Mouse (Mus musculus): Measurements from ENCODE around the gene Gm10392. TPM values are rescaled to one million over a fixed set of nuclear protein-coding genes. Genes with fewer than 3 reads are reported as not detected.

Gm10392 gene
- total and polyA plus RNA-seq, 3 experiments = 0.10 to 0.27 TPM; not detected in 1

GRCm38 (mm10) chr11:77506941-77507340, 12.1 kb downstream of the Gm10392 start:
- no peaks in the 10 kb centered on the region for H3K79me2 ChIP-seq (ENCODE audit: control insufficient read depth, insufficient read depth, low read length, poor library complexity)
- H3K36me3 ChIP-seq (ENCODE audit: control insufficient read depth in 1 of 2, insufficient read depth in 2 of 2, low read length in 2 of 2) = peaks cover 0 to 1% of the 10 kb centered on the region in 2 experiments; a peak in 1 of 4 replicates
- H3K27me3 ChIP-seq (ENCODE audit: control insufficient read depth in 1 of 2, insufficient read depth in 2 of 2, low read length in 2 of 2) = no peaks in the 10 kb centered on the region
- H3K4me3 ChIP-seq (ENCODE audit: control insufficient read depth in 1 of 2, insufficient read depth in 1 of 2, low read depth in 2 of 2, low read length in 2 of 2) = no peak overlapping the region
- no peak for DNase-seq (ENCODE audit: low read depth, low spot score)
- no peaks in the 10 kb centered on the region for H3K9me3 ChIP-seq (replicated peaks; ENCODE audit: insufficient read depth, low read length)
- no peak overlapping the region for H3K9ac ChIP-seq (ENCODE audit: control insufficient read depth, low read depth, low read length, poor library complexity, severe bottlenecking)
- H3K27ac ChIP-seq (ENCODE audit: control insufficient read depth, low read depth, low read length) = no peak overlapping the region
- no peak for TF ChIP-seq SMC3 (IDR thresholded peaks at IDR 0.05; ENCODE audit: low read depth, low read length)
- no peak for TF ChIP-seq EP300 (IDR thresholded peaks at IDR 0.05; ENCODE audit: low read depth in 1 of 2, low read length in 2 of 2)
- TF ChIP-seq HCFC1 (IDR thresholded peaks at IDR 0.05; ENCODE audit: low read depth, low read length) = no peak
- TF ChIP-seq NELFE (IDR thresholded peaks at IDR 0.05; ENCODE audit: low read depth, low read length) = no peak
- no peak for TF ChIP-seq BHLHE40 (IDR thresholded peaks at IDR 0.05; ENCODE audit: borderline replicate concordance, low read depth, low read length)
- TF ChIP-seq MAZ (IDR thresholded peaks at IDR 0.05; ENCODE audit: low read depth, low read length) = no peak
- peaks cover 0 to 4% of the 10 kb centered on the region in 2 experiments; a peak in 1 of 4 replicates for H3K4me1 ChIP-seq (ENCODE audit: control insufficient read depth in 1 of 2, insufficient read depth in 2 of 2, low read length in 2 of 2)

- H3K27ac ChIP-seq (ENCODE audit: control insufficient read depth, low read depth, low read length) = no peak overlapping the region
- H3K36me3 ChIP-seq (ENCODE audit: control insufficient read depth in 1 of 2, insufficient read depth in 2 of 2, low read length in 2 of 2) = peaks cover 0 to 1% of the 10 kb centered on the region in 2 experiments; a peak in 1 of 4 replicates
- H3K4me3 ChIP-seq (ENCODE audit: control insufficient read depth in 1 of 2, insufficient read depth in 1 of 2, low read depth in 2 of 2, low read length in 2 of 2) = no peak overlapping the region
- H3K4me1 ChIP-seq (ENCODE audit: control insufficient read depth in 1 of 2, insufficient read depth in 2 of 2, low read length in 2 of 2) = peaks cover 0 to 4% of the 10 kb centered on the region in 2 experiments; a peak in 1 of 4 replicates
- no peak for DNase-seq (ENCODE audit: low read depth, low spot score)
- H3K9ac ChIP-seq (ENCODE audit: control insufficient read depth, low read depth, low read length, poor library complexity, severe bottlenecking) = no peak overlapping the region
- TF ChIP-seq ETS1 (IDR thresholded peaks at IDR 0.05; ENCODE audit: low read depth, low read length) (no peak), MAFK (IDR thresholded peaks at IDR 0.05; ENCODE audit: borderline replicate concordance, low read depth, low read length) (0 out of 2 replicates have a peak, but pooled peaks have one; percentile 63)
- H3K9me3 ChIP-seq (replicated peaks; ENCODE audit: insufficient read depth, low read length) = no peaks in the 10 kb centered on the region
- no peaks in the 10 kb centered on the region for H3K79me2 ChIP-seq (ENCODE audit: control insufficient read depth, insufficient read depth, low read length, poor library complexity)
- no peaks in the 10 kb centered on the region for H3K27me3 ChIP-seq (ENCODE audit: control insufficient read depth in 1 of 2, insufficient read depth in 2 of 2, low read length in 2 of 2)
Observed at GRCm38 (mm10) chr11:77506273-77506672, 12.7 kb downstream of the Gm10392 start.

- Histone ChIP-seq H3K79me2 (ENCODE audit: control insufficient read depth, insufficient read depth, low read length, poor library complexity) (no peaks in the 10 kb centered on the region), H3K9ac (ENCODE audit: control insufficient read depth, low read depth, low read length, poor library complexity, severe bottlenecking) (no peak overlapping the region), H3K27me3 (ENCODE audit: control insufficient read depth in 1 of 2, insufficient read depth in 2 of 2, low read length in 2 of 2) (no peaks in the 10 kb centered on the region), H3K9me3 (replicated peaks; ENCODE audit: insufficient read depth, low read length) (no peaks in the 10 kb centered on the region), H3K27ac (ENCODE audit: control insufficient read depth, low read depth, low read length) (no peak overlapping the region), H3K4me3 (ENCODE audit: control insufficient read depth in 1 of 2, insufficient read depth in 1 of 2, low read depth in 2 of 2, low read length in 2 of 2) (no peak overlapping the region), H3K36me3 (ENCODE audit: control insufficient read depth in 1 of 2, insufficient read depth in 2 of 2, low read length in 2 of 2) (peaks cover 0 to 1% of the 10 kb centered on the region in 2 experiments; a peak in 1 of 4 replicates), H3K4me1 (ENCODE audit: control insufficient read depth in 1 of 2, insufficient read depth in 2 of 2, low read length in 2 of 2) (peaks cover 0 to 4% of the 10 kb centered on the region in 2 experiments; a peak in 1 of 4 replicates)
- no peak for DNase-seq (ENCODE audit: low read depth, low spot score)
- no peak for TF ChIP-seq GATA1 (IDR thresholded peaks at IDR 0.05; ENCODE audit: low read depth, low read length)
- TF ChIP-seq RAD21 (IDR thresholded peaks at IDR 0.05; ENCODE audit: low read depth, low read length) = no peak
- no peak for TF ChIP-seq HCFC1 (IDR thresholded peaks at IDR 0.05; ENCODE audit: low read depth, low read length)
- no peak for TF ChIP-seq MAFK (IDR thresholded peaks at IDR 0.05; ENCODE audit: borderline replicate concordance, low read depth, low read length)
- no peak for TF ChIP-seq NRF1 (IDR thresholded peaks at IDR 0.05; ENCODE audit: insufficient read depth, low read depth, low read length, poor library complexity, severe bottlenecking)
- no peak for TF ChIP-seq MAZ (IDR thresholded peaks at IDR 0.05; ENCODE audit: low read depth, low read length)
- TF ChIP-seq ZNF384 (IDR thresholded peaks at IDR 0.05; ENCODE audit: low read depth, low read length) = no peak
- TF ChIP-seq JUND (IDR thresholded peaks at IDR 0.05; ENCODE audit: low read depth, low read length) = no peak
- no peak; the same call in 1 of the 2 replicates for TF ChIP-seq POLR2AphosphoS2 (IDR thresholded peaks at IDR 0.05; ENCODE audit: low read length)
- TF ChIP-seq POLR2A (IDR thresholded peaks at IDR 0.05; ENCODE audit: control insufficient read depth in 1 of 2, insufficient read depth in 1 of 2, low read depth in 1 of 2, low read length in 2 of 2, poor library complexity in 1 of 2) = no peak
- no peak for TF ChIP-seq SMC3 (IDR thresholded peaks at IDR 0.05; ENCODE audit: low read depth, low read length)
- no peak for TF ChIP-seq MEF2A (IDR thresholded peaks at IDR 0.05; ENCODE audit: extremely low read depth, insufficient replicate concordance, low read depth, low read length, poor library complexity, severe bottlenecking)
- no peak for TF ChIP-seq CHD2 (IDR thresholded peaks at IDR 0.05; ENCODE audit: low read length)
- no peak for TF ChIP-seq SIN3A (IDR thresholded peaks at IDR 0.05; ENCODE audit: low read length)
Observed at GRCm38 (mm10) chr11:77505291-77505980, 13.6 kb downstream of the Gm10392 start.
